ENCODE assay signal across 29 mouse cellular contexts in genomic region chr3:52608086-52608426, GRCm38 (mm10).
"Had no signal": no experiment of that assay in that cellular context is flagged by ENCODE, and none has a peak within 500 bp of the region (broad histone marks: within the 10 kb centered on the region; RNA-seq: fewer than 3 reads in every experiment).

No protein-coding gene starts in this region.

- H3K27me3 ChIP-seq: heart, embryonic 12.5 days; heart, embryonic 13.5 days; heart, embryonic 15.5 days; hindbrain, embryonic 12.5 days; hindbrain, embryonic 15.5 days; intestine, embryonic 15.5 days; kidney, embryonic 15.5 days had no signal

- DNase-seq: heart, postnatal 10 days; heart, postnatal 14 days; heart, postnatal 4 days; kidney, adult 11 months; kidney, adult 18-20 months; kidney, adult 2 months; kidney, adult 8-10 months; kidney, adult 9 months; kidney, postnatal 14 days; kidney, postnatal 25 days; kidney, postnatal 36 days; kidney, postnatal 4 days; layer of hippocampus, adult 9-11 months; layer of hippocampus, postnatal 36 days had no signal

- H3K4me1 ChIP-seq: intestine, embryonic 15.5 days; kidney, embryonic 15.5 days had no signal

- H3K9me3 ChIP-seq: heart, embryonic 12.5 days; heart, embryonic 13.5 days; heart, embryonic 15.5 days; hindbrain, embryonic 10.5 days; hindbrain, embryonic 12.5 days; hindbrain, embryonic 13.5 days; hindbrain, embryonic 15.5 days; intestine, embryonic 15.5 days; kidney, embryonic 15.5 days had no signal

- H3K36me3 ChIP-seq: heart, embryonic 12.5 days; heart, embryonic 13.5 days; heart, embryonic 15.5 days; hindbrain, embryonic 10.5 days; hindbrain, embryonic 12.5 days; hindbrain, embryonic 13.5 days; hindbrain, embryonic 15.5 days; intestine, embryonic 15.5 days; kidney, embryonic 15.5 days had no signal

- H3K4me2 ChIP-seq: heart, embryonic 11.5 days; heart, embryonic 12.5 days; heart, embryonic 13.5 days; heart, embryonic 15.5 days; hindbrain, embryonic 12.5 days; hindbrain, embryonic 13.5 days; hindbrain, embryonic 14.5 days; hindbrain, embryonic 15.5 days; intestine, embryonic 15.5 days; kidney, embryonic 15.5 days had no signal

- H3K4me3 ChIP-seq: heart, embryonic 12.5 days; heart, embryonic 13.5 days; heart, embryonic 15.5 days; hindbrain, embryonic 10.5 days; hindbrain, embryonic 12.5 days; hindbrain, embryonic 13.5 days; hindbrain, embryonic 15.5 days; intestine, embryonic 15.5 days; kidney, embryonic 15.5 days; layer of hippocampus, adult 2 months; left cerebral cortex, adult 2 months had no signal

- H3K27ac ChIP-seq: heart, embryonic 13.5 days; heart, embryonic 15.5 days; hindbrain, embryonic 10.5 days; hindbrain, embryonic 12.5 days; hindbrain, embryonic 13.5 days; hindbrain, embryonic 14.5 days; hindbrain, embryonic 15.5 days; hindbrain, postnatal 0 days; intestine, embryonic 15.5 days; kidney, embryonic 15.5 days; kidney, postnatal 0 days; layer of hippocampus, adult 2 months; left cerebral cortex, adult 2 months had no signal
